Mouse (Mus musculus): ENCODE results near the gene Pik3r4. TPM values are rescaled to one million over a fixed set of nuclear protein-coding genes. Genes with fewer than 3 reads are reported as not detected.

Pik3r4 gene
- polyA plus RNA-seq, 1 experiment from 2014 or later: 25.8 TPM

DNA sequence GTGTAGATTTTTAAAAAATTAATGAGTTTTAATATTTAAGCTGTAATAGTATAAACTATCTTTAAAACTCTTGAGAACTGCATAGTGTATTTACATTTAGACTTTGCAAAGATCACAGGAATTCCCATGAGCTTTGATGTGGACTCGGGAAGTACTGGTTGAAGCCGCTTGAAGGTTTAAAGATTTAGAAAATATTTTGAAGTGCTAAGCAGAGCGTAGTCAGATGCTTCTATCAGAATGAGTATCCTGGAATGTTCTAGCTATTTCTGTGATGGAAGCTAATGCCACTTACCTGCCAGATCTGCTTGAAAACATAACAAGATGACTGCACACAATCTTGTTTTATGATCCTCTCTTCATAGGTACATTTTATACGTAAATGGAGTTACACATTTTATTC, 28.1 kb downstream of the Pik3r4 start:
- ATAC-seq (ENCODE audit: low FRiP score): no peak
- Histone ChIP-seq H3K27ac (no peak overlapping the region), H3K27me3 (no peaks in the 10 kb centered on the region), H3K4me2 (no peak overlapping the region), H3K36me3 (replicated peaks) (peaks cover 59% of the 10 kb centered on the region), H3K9ac (no peak overlapping the region), H3K4me1 (no peaks in the 10 kb centered on the region), H3K4me3 (replicated peaks) (no peak overlapping the region), H3K9me3 (no peaks in the 10 kb centered on the region)
- WGBS: 92% methylated on average over 4 of the region's 4 CpGs

DNA sequence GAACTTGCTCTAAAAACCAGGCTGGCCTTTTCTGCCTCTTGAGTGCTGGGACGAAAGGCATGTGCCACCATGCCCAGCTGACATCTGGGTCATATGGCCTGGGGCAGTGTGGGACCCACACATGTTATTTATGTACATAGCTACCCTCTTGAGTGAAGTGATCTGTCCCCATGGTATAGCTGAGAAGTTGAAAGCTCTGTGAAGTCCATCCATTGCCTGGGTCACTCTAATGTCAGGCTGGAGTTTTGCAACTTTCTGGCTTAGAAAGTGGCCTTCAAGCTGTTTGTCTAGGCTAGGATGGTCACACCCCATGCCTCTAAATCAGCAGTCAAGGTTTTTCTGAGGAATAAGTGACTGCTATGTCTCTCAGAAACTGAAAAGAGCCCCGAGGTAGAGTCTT, 29.3 kb downstream of the Pik3r4 start:
- Histone ChIP-seq H3K4me2 (no peak overlapping the region), H3K4me3 (replicated peaks) (no peak overlapping the region), H3K27me3 (no peaks in the 10 kb centered on the region), H3K9me3 (no peaks in the 10 kb centered on the region), H3K4me1 (no peaks in the 10 kb centered on the region), H3K36me3 (replicated peaks) (peaks cover 65% of the 10 kb centered on the region), H3K27ac (no peak overlapping the region), H3K9ac (no peak overlapping the region)
- 83% methylated on average over 2 of the region's 2 CpGs for whole genome bisulfite sequencing
- ATAC-seq (ENCODE audit: low FRiP score): no peak

- H3K4me1 ChIP-seq: no peaks in the 10 kb centered on the region
- H3K9ac ChIP-seq: no peak overlapping the region
- no peaks in the 10 kb centered on the region for H3K27me3 ChIP-seq
- WGBS: 88% methylated on average over 11 of the region's 11 CpGs
- no peak overlapping the region for H3K27ac ChIP-seq
- no peak overlapping the region for H3K4me2 ChIP-seq
- H3K36me3 ChIP-seq (replicated peaks): peaks cover 60% of the 10 kb centered on the region
- H3K4me3 ChIP-seq (replicated peaks): no peak overlapping the region
- H3K9me3 ChIP-seq: no peaks in the 10 kb centered on the region
- no peak for ATAC-seq (ENCODE audit: low FRiP score)
Observed at GRCm38 (mm10) chr9:105675941-105676340, 33.2 kb downstream of the Pik3r4 start.

DNA sequence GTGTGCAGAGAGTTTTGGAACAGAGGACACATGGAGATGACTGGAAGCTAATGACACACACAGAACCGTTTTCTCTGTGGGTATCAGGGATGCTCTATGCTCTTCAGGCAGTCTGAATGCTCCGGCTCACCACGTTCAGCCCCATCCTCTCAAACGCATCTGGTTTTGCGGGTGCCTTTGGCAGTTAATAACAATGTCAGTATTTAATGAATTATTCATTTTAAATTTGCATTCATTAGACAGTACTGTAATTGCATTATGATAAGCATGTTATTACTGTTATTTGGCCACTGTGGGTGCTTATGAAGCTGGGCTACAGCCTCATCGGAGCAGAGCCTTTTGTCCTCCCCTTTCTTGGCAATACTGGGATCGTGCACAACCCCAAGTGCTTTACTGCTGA, 38.6 kb downstream of the Pik3r4 start:
- Histone ChIP-seq H3K27me3 (no peaks in the 10 kb centered on the region), H3K9me3 (no peaks in the 10 kb centered on the region), H3K27ac (peak overlapping the region; percentile 68), H3K4me2 (no peak overlapping the region), H3K4me3 (replicated peaks) (no peak overlapping the region), H3K36me3 (replicated peaks) (peaks cover 62% of the 10 kb centered on the region), H3K4me1 (no peaks in the 10 kb centered on the region), H3K9ac (no peak overlapping the region)
- WGBS: 73% methylated on average over 7 of the region's 7 CpGs
- no peak for ATAC-seq (ENCODE audit: low FRiP score)

- H3K27me3 ChIP-seq: no peaks in the 10 kb centered on the region
- no peak overlapping the region for H3K4me2 ChIP-seq
- H3K9ac ChIP-seq: no peak overlapping the region
- no peak for ATAC-seq (ENCODE audit: low FRiP score)
- H3K4me1 ChIP-seq: peaks cover 7% of the 10 kb centered on the region
- no peak overlapping the region for H3K27ac ChIP-seq
- no peaks in the 10 kb centered on the region for H3K9me3 ChIP-seq
- 91% methylated on average over 13 of the region's 13 CpGs for WGBS
- H3K4me3 ChIP-seq (replicated peaks): no peak overlapping the region
- H3K36me3 ChIP-seq (replicated peaks): peaks cover 60% of the 10 kb centered on the region
Observed at GRCm38 (mm10) chr9:105684549-105685165, 41.9 kb downstream of the Pik3r4 start.

- ATAC-seq (ENCODE audit: low FRiP score): no peak
- Histone ChIP-seq H3K4me2 (no peak overlapping the region), H3K36me3 (replicated peaks) (peaks cover 41% of the 10 kb centered on the region), H3K9ac (no peak overlapping the region), H3K27ac (peak overlapping the region; percentile 19; the same call in 1 of the 2 replicates), H3K9me3 (no peaks in the 10 kb centered on the region), H3K27me3 (no peaks in the 10 kb centered on the region), H3K4me1 (peaks cover 7% of the 10 kb centered on the region), H3K4me3 (replicated peaks) (no peak overlapping the region)
- 16% methylated on average over 7 of the region's 7 CpGs for WGBS
Observed at GRCm38 (mm10) chr9:105689485-105689884, 46.7 kb downstream of the Pik3r4 start.

DNA sequence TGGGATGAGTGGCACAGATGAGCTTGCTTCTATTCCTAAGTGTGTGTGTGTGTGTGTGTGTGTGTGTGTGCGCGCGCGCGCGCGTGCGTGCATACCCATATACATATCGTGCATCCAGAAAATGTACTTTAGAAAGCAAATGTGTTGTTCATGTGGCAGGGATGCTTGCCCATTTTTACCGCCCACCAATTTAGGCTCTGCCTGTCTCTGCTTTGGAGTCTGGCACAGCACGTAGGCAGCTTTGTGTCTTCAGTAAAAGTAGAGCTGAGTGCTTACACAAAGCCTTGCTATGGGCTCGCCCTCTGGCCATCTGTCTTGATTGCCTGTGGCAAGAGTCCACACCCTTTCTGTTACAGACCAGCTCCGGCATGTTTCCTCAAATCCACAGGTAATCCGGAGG, 49.7 kb downstream of the Pik3r4 start:
- Histone ChIP-seq H3K27ac (no peak overlapping the region), H3K27me3 (no peaks in the 10 kb centered on the region), H3K4me3 (replicated peaks) (no peak overlapping the region), H3K9me3 (no peaks in the 10 kb centered on the region), H3K36me3 (replicated peaks) (peaks cover 12% of the 10 kb centered on the region), H3K9ac (no peak overlapping the region), H3K4me2 (no peak overlapping the region), H3K4me1 (peaks cover 7% of the 10 kb centered on the region)
- ATAC-seq (ENCODE audit: low FRiP score): no peak
- WGBS: 94% methylated on average over 14 of the region's 14 CpGs

- Histone ChIP-seq H3K9me3 (no peaks in the 10 kb centered on the region), H3K27ac (no peak overlapping the region), H3K4me3 (replicated peaks) (no peak overlapping the region), H3K4me2 (no peak overlapping the region), H3K27me3 (no peaks in the 10 kb centered on the region), H3K9ac (no peak overlapping the region), H3K36me3 (replicated peaks) (peaks cover 7% of the 10 kb centered on the region), H3K4me1 (peaks cover 7% of the 10 kb centered on the region)
- WGBS: 86% methylated on average over 9 of the region's 9 CpGs
- no peak for ATAC-seq (ENCODE audit: low FRiP score)
Observed at GRCm38 (mm10) chr9:105693056-105693455, 50.3 kb downstream of the Pik3r4 start.

DNA sequence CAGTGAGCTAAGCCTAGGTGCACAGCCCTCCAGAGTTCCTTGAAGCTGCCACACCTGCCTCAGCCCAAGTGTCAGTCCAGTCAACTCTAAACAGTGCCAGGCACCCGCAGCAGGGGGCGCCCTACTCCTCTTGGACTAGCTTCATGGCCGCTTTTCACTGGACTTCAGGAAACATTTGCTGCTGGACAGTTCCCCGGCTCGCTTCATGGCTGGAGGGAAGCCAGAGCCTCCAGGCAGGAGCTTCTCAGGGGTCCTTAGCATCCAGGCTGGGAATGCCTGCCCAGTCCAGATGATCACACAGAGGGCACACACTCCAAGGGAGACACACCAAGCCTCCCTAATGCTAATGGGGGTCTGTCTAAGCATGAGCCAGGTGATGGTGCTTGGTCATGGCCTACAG, 51.1 kb downstream of the Pik3r4 start:
- ATAC-seq (ENCODE audit: low FRiP score): no peak
- no peak overlapping the region for H3K4me3 ChIP-seq (replicated peaks)
- H3K36me3 ChIP-seq (replicated peaks): 0 out of 2 replicates have a peak, but pooled peaks cover 1% of the 10 kb centered on the region
- H3K4me1 ChIP-seq: peaks cover 7% of the 10 kb centered on the region
- no peaks in the 10 kb centered on the region for H3K27me3 ChIP-seq
- no peak overlapping the region for H3K27ac ChIP-seq
- no peak overlapping the region for H3K4me2 ChIP-seq
- no peaks in the 10 kb centered on the region for H3K9me3 ChIP-seq
- WGBS: 10% methylated on average over 5 of the region's 5 CpGs
- no peak overlapping the region for H3K9ac ChIP-seq

DNA sequence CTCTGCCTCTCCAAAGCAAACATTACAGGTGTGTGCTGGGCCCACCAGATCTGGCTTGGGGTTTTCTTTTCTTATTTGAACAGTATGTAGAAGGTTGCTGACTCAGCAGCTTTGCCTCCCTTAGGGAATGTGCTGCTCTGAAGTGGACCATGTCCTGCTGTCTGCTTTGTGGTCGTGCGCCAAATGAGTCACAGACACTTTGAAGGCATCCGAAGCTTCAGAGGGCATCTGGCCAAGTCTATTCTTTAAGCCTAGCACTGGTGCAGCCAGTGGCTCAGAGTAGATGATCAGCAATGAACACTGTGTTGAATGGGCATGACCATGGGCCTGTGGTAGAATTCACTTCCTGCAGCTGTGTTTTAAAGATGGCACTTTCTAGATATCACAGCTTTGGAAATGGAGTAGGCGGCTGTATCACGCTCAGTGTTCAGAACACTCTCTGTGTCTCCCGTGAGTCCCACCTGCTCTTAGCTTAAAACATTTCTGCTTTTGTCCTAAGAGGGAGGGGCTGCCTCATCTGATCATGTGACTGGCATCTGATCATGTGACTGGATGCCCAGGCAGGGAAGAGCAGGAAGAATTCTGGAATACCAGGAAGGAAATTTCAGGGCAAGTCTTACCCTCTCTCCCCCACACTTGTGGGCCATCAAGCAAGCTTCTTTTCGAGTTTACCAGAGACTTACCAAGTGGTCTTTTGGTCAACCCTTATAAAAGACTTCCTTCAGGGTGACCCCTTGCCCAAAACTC, 54.2 kb downstream of the Pik3r4 start:
- no peaks in the 10 kb centered on the region for H3K4me1 ChIP-seq
- H3K36me3 ChIP-seq (replicated peaks): no peaks in the 10 kb centered on the region
- ATAC-seq (ENCODE audit: low FRiP score): no peak
- 86% methylated on average over 7 of the region's 7 CpGs for WGBS
- H3K4me3 ChIP-seq (replicated peaks): no peak overlapping the region
- no peak overlapping the region for H3K4me2 ChIP-seq
- H3K27me3 ChIP-seq: no peaks in the 10 kb centered on the region
- no peak overlapping the region for H3K9ac ChIP-seq
- no peaks in the 10 kb centered on the region for H3K9me3 ChIP-seq
- no peak overlapping the region for H3K27ac ChIP-seq

GRCm38 (mm10) chr9:105697764-105698396, 55.1 kb downstream of the Pik3r4 start:
- H3K9ac ChIP-seq: no peak overlapping the region
- no peak for ATAC-seq (ENCODE audit: low FRiP score)
- H3K9me3 ChIP-seq: no peaks in the 10 kb centered on the region
- no peak overlapping the region for H3K4me2 ChIP-seq
- no peak overlapping the region for H3K4me3 ChIP-seq (replicated peaks)
- WGBS: 82% methylated on average over 9 of the region's 9 CpGs
- H3K27ac ChIP-seq: no peak overlapping the region
- H3K27me3 ChIP-seq: no peaks in the 10 kb centered on the region
- H3K4me1 ChIP-seq: no peaks in the 10 kb centered on the region
- H3K36me3 ChIP-seq (replicated peaks): no peaks in the 10 kb centered on the region

GRCm38 (mm10) chr9:105700702-105701101, 57.9 kb downstream of the Pik3r4 start:
- Histone ChIP-seq H3K27me3 (no peaks in the 10 kb centered on the region), H3K27ac (no peak overlapping the region), H3K9me3 (no peaks in the 10 kb centered on the region), H3K4me2 (no peak overlapping the region), H3K36me3 (replicated peaks) (no peaks in the 10 kb centered on the region), H3K4me1 (no peaks in the 10 kb centered on the region), H3K9ac (no peak overlapping the region), H3K4me3 (replicated peaks) (no peak overlapping the region)
- no peak for ATAC-seq (ENCODE audit: low FRiP score)
- 82% methylated on average over 6 of the region's 6 CpGs for WGBS
